28 mouse cellular contexts compared by ENCODE assay signal in genomic region chr10:3881179-3881578, GRCm38 (mm10).
"Had no signal": no experiment of that assay in that cellular context is flagged by ENCODE, and none has a peak within 500 bp of the region (broad histone marks: within the 10 kb centered on the region; RNA-seq: fewer than 3 reads in every experiment).

No protein-coding gene starts in this region.

- H3K4me2 ChIP-seq: heart, embryonic 11.5 days; heart, embryonic 13.5 days; heart, embryonic 15.5 days; hindbrain, embryonic 13.5 days; hindbrain, embryonic 15.5 days; kidney, embryonic 15.5 days; limb, embryonic 12.5 days; liver, embryonic 11.5 days; liver, embryonic 13.5 days; liver, embryonic 15.5 days had no signal

- H3K27ac ChIP-seq: heart, adult 2 months; heart, embryonic 13.5 days; heart, embryonic 15.5 days; hindbrain, embryonic 13.5 days; hindbrain, embryonic 15.5 days; hindbrain, postnatal 0 days; kidney, embryonic 15.5 days; kidney, postnatal 0 days; limb, embryonic 12.5 days; liver, embryonic 13.5 days; liver, embryonic 15.5 days had no signal

- H3K27me3 ChIP-seq: heart, embryonic 13.5 days; heart, embryonic 15.5 days; hindbrain, embryonic 13.5 days; hindbrain, embryonic 15.5 days; kidney, embryonic 15.5 days; limb, embryonic 12.5 days; liver, embryonic 13.5 days; liver, embryonic 15.5 days had no signal

- H3K9ac ChIP-seq: heart, embryonic 13.5 days; heart, embryonic 15.5 days; hindbrain, embryonic 13.5 days; hindbrain, embryonic 15.5 days; kidney, embryonic 15.5 days; limb, embryonic 12.5 days; liver, embryonic 13.5 days; liver, embryonic 15.5 days had no signal

- H3K9me3 ChIP-seq: heart, embryonic 13.5 days; heart, embryonic 15.5 days; hindbrain, embryonic 13.5 days; hindbrain, embryonic 15.5 days; kidney, embryonic 15.5 days; limb, embryonic 12.5 days; liver, embryonic 13.5 days; liver, embryonic 15.5 days had no signal

- H3K4me1 ChIP-seq: hindbrain, embryonic 13.5 days; hindbrain, embryonic 15.5 days; kidney, embryonic 15.5 days; limb, embryonic 12.5 days; liver, embryonic 13.5 days; liver, embryonic 15.5 days had no signal

- H3K36me3 ChIP-seq: heart, embryonic 13.5 days; heart, embryonic 15.5 days; hindbrain, embryonic 13.5 days; hindbrain, embryonic 15.5 days; kidney, embryonic 15.5 days; limb, embryonic 12.5 days; liver, embryonic 13.5 days; liver, embryonic 15.5 days had no signal

- DNase-seq: gastrocnemius, postnatal 14 days; gastrocnemius, postnatal 36 days; heart, adult 11 months; heart, adult 2 months; heart, postnatal 14 days; heart, postnatal 36 days; kidney, adult 11 months; kidney, adult 2 months; kidney, adult 9 months; kidney, postnatal 14 days; kidney, postnatal 36 days; layer of hippocampus, adult 9-11 months; layer of hippocampus, postnatal 36 days; left cerebral cortex, postnatal 4 days; liver; liver, embryonic 13.5 days had no signal

- H3K4me3 ChIP-seq: heart, adult 2 months; heart, embryonic 13.5 days; heart, embryonic 15.5 days; hindbrain, embryonic 13.5 days; hindbrain, embryonic 15.5 days; kidney, embryonic 15.5 days; limb, embryonic 12.5 days; liver, embryonic 13.5 days; liver, embryonic 15.5 days had no signal

- ATAC-seq: hindbrain, postnatal 0 days; intestine, embryonic 16.5 days had no signal
